Mouse (Mus musculus) limb, embryonic 15.5 days (tissue): ENCODE measurements around the gene Golph3. TPM values are rescaled to one million over a fixed set of nuclear protein-coding genes. Genes with fewer than 3 reads are reported as not detected.
"Not testable (repeated sequence)": the region's sequence is repeated elsewhere in the genome, so short reads cannot be mapped to it uniquely, and the experiment has no call there.

ENCODE experiments used
- ATAC-seq: fragments of 200-750 bp; cut with Nextera tagmentation; 2 replicates; pipeline ENCODE4 v1.8.0; 2017; ENCODE audit warnings: low read depth, moderate TSS enrichment; ENCODE audit not compliant: insufficient number of reproducible peaks, low FRiP score, low TSS enrichment
- H3K27ac ChIP-seq: fragments of 300-500 bp; sonication (generic); 2 replicates; pipeline ENCODE4 v1.5.1; 2015; ENCODE audit warnings: moderate library complexity, mild to moderate bottlenecking, inconsistent platforms
- H3K27me3 ChIP-seq: fragments of 300-500 bp; sonication (generic); 2 replicates; pipeline ENCODE4 v1.6.1; 2015; ENCODE audit warnings: inconsistent platforms
- H3K36me3 ChIP-seq: fragments of 300-500 bp; sonication (generic); 2 replicates; pipeline ENCODE4 v1.6.1; 2015; ENCODE audit warnings: inconsistent platforms
- H3K4me1 ChIP-seq: fragments of 300-500 bp; sonication (generic); 2 replicates; pipeline ENCODE4 v1.6.1; 2015; ENCODE audit warnings: inconsistent platforms
- H3K4me2 ChIP-seq: fragments of 300-500 bp; sonication (generic); 2 replicates; pipeline ENCODE4 v1.6.1; 2015; ENCODE audit warnings: mild to moderate bottlenecking, inconsistent platforms
- H3K4me3 ChIP-seq: fragments of 300-500 bp; sonication (generic); 2 replicates; pipeline ENCODE4 v1.5.1; 2015; ENCODE audit warnings: mild to moderate bottlenecking, inconsistent platforms
- H3K9ac ChIP-seq: fragments of 300-500 bp; sonication (generic); 2 replicates; pipeline ENCODE4 v1.6.1; 2015; ENCODE audit warnings: inconsistent platforms
- H3K9me3 ChIP-seq: fragments of 300-500 bp; sonication (generic); 2 replicates; pipeline ENCODE4 v1.6.1; 2016; ENCODE audit warnings: inconsistent platforms
- WGBS: fragments of 180-500 bp; shearing (Covaris S2); methylation state at CpG from one replicate; pipeline ENCODE4 v1.1.7; 2015; 5-methylcytosine and 5-hydroxymethylcytosine counted together
- polyA plus RNA-seq: library from polyadenylated mRNA; unstranded; fragments of >200 nt; fragmentation: Nextera tagmentation; extraction: Ambion mirVana; gene quantifications from 2 replicates; pipeline ENCODE4 v1.2.1, GENCODE M21; 2015

Gene Golph3
- polyA plus RNA-seq, 1 experiment from 2014 or later, result 87.2 TPM

GRCm38 (mm10) chr15:12362001-12362700 is 40.9 kb downstream of the Golph3 start:
- H3K4me2 ChIP-seq, result no peak overlapping the region
- H3K4me1 ChIP-seq, result no peaks in the 10 kb centered on the region
- 91% methylated on average over 14 of the region's 14 CpGs for WGBS

GRCm38 (mm10) chr15:12362701-12363040 is 41.4 kb downstream of the Golph3 start:
- peaks cover 26% of the 10 kb centered on the region; the same call in 1 of the 2 replicates for H3K36me3 ChIP-seq
- no peaks in the 10 kb centered on the region for H3K27me3 ChIP-seq
- H3K4me3 ChIP-seq, result no peak overlapping the region
- no peak overlapping the region for H3K4me2 ChIP-seq
- no peak for ATAC-seq
- no peak overlapping the region for H3K27ac ChIP-seq
- 86% methylated on average over 6 of the region's 6 CpGs for WGBS
- H3K4me1 ChIP-seq, result no peaks in the 10 kb centered on the region
- H3K9me3 ChIP-seq, result no peaks in the 10 kb centered on the region
- H3K9ac ChIP-seq, result no peak overlapping the region

More at GRCm38 (mm10) chr15:12362001-12362700, 40.9 kb downstream of the Golph3 start:
- Histone ChIP-seq H3K9ac (no peak overlapping the region), H3K36me3 (peaks cover 23% of the 10 kb centered on the region; the same call in 1 of the 2 replicates), H3K4me3 (no peak overlapping the region), H3K27ac (no peak overlapping the region), H3K9me3 (no peaks in the 10 kb centered on the region), H3K27me3 (no peaks in the 10 kb centered on the region)
- ATAC-seq, result no peak

GRCm38 (mm10) chr15:12364096-12364495 is 42.8 kb downstream of the Golph3 start:
- H3K9ac ChIP-seq, result no peak overlapping the region
- H3K9me3 ChIP-seq, result no peaks in the 10 kb centered on the region
- H3K27me3 ChIP-seq, result no peaks in the 10 kb centered on the region
- ATAC-seq, result no peak
- no peak overlapping the region for H3K27ac ChIP-seq
- H3K36me3 ChIP-seq, result peaks cover 27% of the 10 kb centered on the region; the same call in 1 of the 2 replicates
- H3K4me2 ChIP-seq, result no peak overlapping the region
- H3K4me1 ChIP-seq, result no peaks in the 10 kb centered on the region
- H3K4me3 ChIP-seq, result no peak overlapping the region
- 84% methylated on average over 4 of the region's 4 CpGs for WGBS

GRCm38 (mm10) chr15:12365416-12366071 is 44.3 kb downstream of the Golph3 start:
- 84% methylated on average over 15 of the region's 15 CpGs for WGBS
- ATAC-seq, result no peak

GRCm38 (mm10) chr15:12366072-12366469 is 44.8 kb downstream of the Golph3 start:
- H3K27me3 ChIP-seq, result no peaks in the 10 kb centered on the region
- H3K4me1 ChIP-seq, result no peaks in the 10 kb centered on the region
- no peak overlapping the region for H3K4me3 ChIP-seq
- peaks cover 19% of the 10 kb centered on the region for H3K36me3 ChIP-seq
- H3K9me3 ChIP-seq, result no peaks in the 10 kb centered on the region
- H3K4me2 ChIP-seq, result no peak overlapping the region
- ATAC-seq, result no peak
- 65% methylated on average over 3 of the region's 3 CpGs for WGBS
- no peak overlapping the region for H3K27ac ChIP-seq
- no peak overlapping the region for H3K9ac ChIP-seq

More at GRCm38 (mm10) chr15:12365416-12366071, 44.3 kb downstream of the Golph3 start:
- Histone ChIP-seq H3K4me3 (no peak overlapping the region), H3K27me3 (no peaks in the 10 kb centered on the region), H3K9me3 (no peaks in the 10 kb centered on the region), H3K27ac (no peak overlapping the region), H3K4me2 (no peak overlapping the region), H3K9ac (no peak overlapping the region), H3K4me1 (no peaks in the 10 kb centered on the region), H3K36me3 (peaks cover 21% of the 10 kb centered on the region)

GRCm38 (mm10) chr15:12366580-12367305 is 45.5 kb downstream of the Golph3 start:
- H3K4me2 ChIP-seq, ATAC-seq, H3K4me3 ChIP-seq, H3K27ac ChIP-seq, H3K27me3 ChIP-seq, H3K9me3 ChIP-seq, H3K4me1 ChIP-seq, H3K9ac ChIP-seq: not testable (repeated sequence)
- 94% methylated on average over 11 of the region's 11 CpGs for WGBS
- H3K36me3 ChIP-seq, result peaks cover 19% of the 10 kb centered on the region; the same call in 1 of the 2 replicates

- no peaks in the 10 kb centered on the region for H3K9me3 ChIP-seq
- H3K27ac ChIP-seq, result no peak overlapping the region
- no peak overlapping the region for H3K4me2 ChIP-seq
- H3K4me3 ChIP-seq, result no peak overlapping the region
- H3K27me3 ChIP-seq, result no peaks in the 10 kb centered on the region
- H3K4me1 ChIP-seq, result peaks cover 5% of the 10 kb centered on the region; the same call in 1 of the 2 replicates
- WGBS, result 69% methylated on average over 13 of the region's 13 CpGs
- H3K36me3 ChIP-seq, result peaks cover 17% of the 10 kb centered on the region; the same call in 1 of the 2 replicates
- ATAC-seq, result no peak
- H3K9ac ChIP-seq, result no peak overlapping the region
These were observed 46.2 kb downstream of the Golph3 start for GRCm38 (mm10) chr15:12367306-12368080.

- no peak overlapping the region for H3K4me2 ChIP-seq
- ATAC-seq, result no peak
- H3K4me1 ChIP-seq, result peaks cover 5% of the 10 kb centered on the region; the same call in 1 of the 2 replicates
- no peak overlapping the region for H3K27ac ChIP-seq
- H3K36me3 ChIP-seq, result peaks cover 17% of the 10 kb centered on the region; the same call in 1 of the 2 replicates
- H3K4me3 ChIP-seq, result no peak overlapping the region
- no peaks in the 10 kb centered on the region for H3K9me3 ChIP-seq
- H3K9ac ChIP-seq, result no peak overlapping the region
- WGBS, result 77% methylated on average over 11 of the region's 11 CpGs
- no peaks in the 10 kb centered on the region for H3K27me3 ChIP-seq
These were observed 47.1 kb downstream of the Golph3 start for GRCm38 (mm10) chr15:12368357-12368756.

- Histone ChIP-seq H3K27ac (no peak overlapping the region), H3K4me1 (peaks cover 5% of the 10 kb centered on the region; the same call in 1 of the 2 replicates), H3K9me3 (no peaks in the 10 kb centered on the region), H3K27me3 (no peaks in the 10 kb centered on the region), H3K4me2 (no peak overlapping the region), H3K36me3 (peaks cover 17% of the 10 kb centered on the region; the same call in 1 of the 2 replicates), H3K9ac (no peak overlapping the region), H3K4me3 (no peak overlapping the region)
- no peak for ATAC-seq
- 83% methylated on average over 4 of the region's 4 CpGs for WGBS
These were observed 47.6 kb downstream of the Golph3 start for GRCm38 (mm10) chr15:12368850-12369249.

GRCm38 (mm10) chr15:12370096-12370495 is 48.8 kb downstream of the Golph3 start:
- Histone ChIP-seq H3K9ac (no peak overlapping the region), H3K36me3 (peaks cover 22% of the 10 kb centered on the region; the same call in 1 of the 2 replicates), H3K4me1 (peaks cover 8% of the 10 kb centered on the region), H3K4me3 (no peak overlapping the region), H3K27me3 (no peaks in the 10 kb centered on the region), H3K27ac (no peak overlapping the region), H3K9me3 (no peaks in the 10 kb centered on the region), H3K4me2 (no peak overlapping the region)
- ATAC-seq, result no peak
- 98% methylated on average over 3 of the region's 3 CpGs for WGBS

- Histone ChIP-seq H3K4me2 (no peak overlapping the region), H3K4me3 (no peak overlapping the region), H3K4me1 (peaks cover 19% of the 10 kb centered on the region), H3K9ac (no peak overlapping the region), H3K27me3 (no peaks in the 10 kb centered on the region), H3K9me3 (no peaks in the 10 kb centered on the region), H3K36me3 (peaks cover 13% of the 10 kb centered on the region; the same call in 1 of the 2 replicates), H3K27ac (no peak overlapping the region)
- 8% methylated on average over 8 of the region's 8 CpGs for WGBS
- no peak for ATAC-seq
These were observed 49.9 kb downstream of the Golph3 start for GRCm38 (mm10) chr15:12371183-12371582.
